Mouse (Mus musculus): ENCODE measurements around the gene Exo1.

DNA sequence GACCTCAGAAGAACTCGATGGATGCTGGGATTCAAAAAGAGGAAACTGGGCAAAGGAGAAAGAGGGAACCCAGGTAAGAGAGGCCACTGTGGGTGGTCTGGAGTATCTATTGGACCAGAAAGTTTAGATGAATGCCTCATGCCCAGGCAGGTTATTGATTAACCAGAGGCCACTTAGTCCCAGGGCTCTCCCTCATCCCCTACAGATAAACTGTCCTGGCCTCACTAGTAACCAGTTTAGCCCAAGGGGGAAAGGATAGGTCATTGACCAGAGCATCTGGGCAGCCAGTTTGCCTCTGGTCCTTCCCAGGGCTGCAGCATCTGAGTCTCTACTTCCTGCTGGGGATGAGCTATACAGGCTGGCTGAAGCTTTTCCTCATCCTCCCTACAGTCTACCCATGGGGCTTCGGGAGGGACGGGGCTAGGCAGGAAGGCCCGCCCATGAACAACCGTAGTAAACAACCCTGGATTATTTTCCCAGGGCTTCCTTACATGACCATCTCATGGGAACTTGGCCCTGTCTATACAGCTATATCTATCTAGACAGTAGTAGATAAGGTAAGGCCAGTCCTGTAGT, 33.4 kb downstream of the Exo1 start:
- TF ChIP-seq MAFK (IDR thresholded peaks at IDR 0.05; ENCODE audit: insufficient read depth, low read depth, low read length) (no peak), ZNF384 (IDR thresholded peaks at IDR 0.05; ENCODE audit: low read depth, low read length) (no peak), HCFC1 (IDR thresholded peaks at IDR 0.05; ENCODE audit: borderline replicate concordance, insufficient read depth, low read length) (no peak), ZC3H11A (IDR thresholded peaks at IDR 0.05; ENCODE audit: borderline replicate concordance, low read depth, low read length) (no peak), CHD2 (IDR thresholded peaks at IDR 0.05; ENCODE audit: low read depth, low read length) (no peak)
